Mouse (Mus musculus) erythroblast, embryonic 14.5 days (primary cell): ENCODE data around the gene Morn5. TPM values are rescaled to one million over a fixed set of nuclear protein-coding genes. Genes with fewer than 3 reads are reported as not detected.
A peak's percentile ranks its signal among the peaks of the same experiment; 100 is the strongest.

Experiments used
- H3K27me3 ChIP-seq: 2 replicates; pipeline ENCODE4 v1.6.1; 2012; ENCODE audit warnings: inconsistent platforms; ENCODE audit not compliant: control insufficient read depth
- H3K36me3 ChIP-seq: 2 replicates; pipeline ENCODE4 v1.6.1; 2012; ENCODE audit warnings: mild to moderate bottlenecking, inconsistent platforms; ENCODE audit not compliant: control insufficient read depth
- H3K4me1 ChIP-seq: 2 replicates; pipeline ENCODE4 v1.6.1; 2012; ENCODE audit warnings: inconsistent platforms; ENCODE audit not compliant: control insufficient read depth
- H3K4me3 ChIP-seq: replicated peaks from 2 replicates; pipeline ENCODE3; 2012; ENCODE audit warnings: moderate library complexity, mild to moderate bottlenecking, inconsistent platforms
- H3K9me3 ChIP-seq: 2 replicates; pipeline ENCODE4 v1.6.1; 2012; ENCODE audit warnings: low read length, inconsistent platforms, mixed read lengths; ENCODE audit not compliant: control insufficient read depth
- GATA1 ChIP-seq: IDR thresholded peaks from 2 replicates; pipeline ENCODE4 v1.6.1; 2012; ENCODE audit warnings: low read length, inconsistent platforms, mixed read lengths
- TAL1 ChIP-seq: IDR thresholded peaks from 3 replicates; pipeline ENCODE4 v1.6.1; 2012; ENCODE audit warnings: low read length, inconsistent platforms, mixed read lengths
- polyA plus RNA-seq: library from polyadenylated mRNA; stranded (reverse); fragments of >175 nt; gene quantifications from 2 replicates; pipeline ENCODE4 v1.2.3, GENCODE M21; 2012

Morn5 gene
- polyA plus RNA-seq, 1 experiment = not detected

GRCm38 (mm10) chr2:36085041-36085440 is 35.8 kb downstream of the Morn5 start:
- no peaks in the 10 kb centered on the region for H3K36me3 ChIP-seq

GRCm38 (mm10) chr2:36089190-36089589 is 39.9 kb downstream of the Morn5 start:
- Histone ChIP-seq H3K4me1 (peaks cover 9% of the 10 kb centered on the region), H3K4me3 (no peak overlapping the region), H3K36me3 (no peaks in the 10 kb centered on the region), H3K27me3 (peaks cover 69% of the 10 kb centered on the region), H3K9me3 (peaks cover 3% of the 10 kb centered on the region; the same call in 1 of the 2 replicates)
- TF ChIP-seq TAL1 = no peak
- TF ChIP-seq GATA1 = no peak

More at GRCm38 (mm10) chr2:36085041-36085440, 35.8 kb downstream of the Morn5 start:
- H3K9me3 ChIP-seq = no peaks in the 10 kb centered on the region
- H3K4me1 ChIP-seq = no peaks in the 10 kb centered on the region
- H3K27me3 ChIP-seq = peaks cover 28% of the 10 kb centered on the region
- H3K4me3 ChIP-seq = no peak overlapping the region
- TF ChIP-seq GATA1 = no peak
- TF ChIP-seq TAL1 = no peak

- Histone ChIP-seq H3K4me1 (peaks cover 9% of the 10 kb centered on the region), H3K36me3 (no peaks in the 10 kb centered on the region), H3K9me3 (peaks cover 3% of the 10 kb centered on the region; the same call in 1 of the 2 replicates), H3K27me3 (peaks cover 88% of the 10 kb centered on the region), H3K4me3 (peak overlapping the region; percentile 54)
- TF ChIP-seq TAL1 = no peak
- no peak for TF ChIP-seq GATA1
These were observed 41.8 kb downstream of the Morn5 start for GRCm38 (mm10) chr2:36090853-36091741.

GRCm38 (mm10) chr2:36092748-36093147 is 43.5 kb downstream of the Morn5 start:
- H3K4me3 ChIP-seq = no peak overlapping the region
- peaks cover 9% of the 10 kb centered on the region for H3K4me1 ChIP-seq
- H3K36me3 ChIP-seq = no peaks in the 10 kb centered on the region
- peaks cover 96% of the 10 kb centered on the region for H3K27me3 ChIP-seq
- H3K9me3 ChIP-seq = peaks cover 3% of the 10 kb centered on the region; the same call in 1 of the 2 replicates
- no peak for TF ChIP-seq GATA1
- no peak for TF ChIP-seq TAL1

- Histone ChIP-seq H3K36me3 (no peaks in the 10 kb centered on the region), H3K27me3 (peaks cover 98% of the 10 kb centered on the region), H3K9me3 (peaks cover 3% of the 10 kb centered on the region; the same call in 1 of the 2 replicates), H3K4me3 (no peak overlapping the region), H3K4me1 (peaks cover 9% of the 10 kb centered on the region)
- no peak for TF ChIP-seq TAL1
- no peak for TF ChIP-seq GATA1
These were observed 44.0 kb downstream of the Morn5 start for GRCm38 (mm10) chr2:36093301-36093700.

- Histone ChIP-seq H3K27me3 (peaks cover 100% of the 10 kb centered on the region), H3K9me3 (peaks cover 3% of the 10 kb centered on the region; the same call in 1 of the 2 replicates), H3K36me3 (no peaks in the 10 kb centered on the region), H3K4me3 (no peak overlapping the region), H3K4me1 (peaks cover 9% of the 10 kb centered on the region)
- TF ChIP-seq GATA1 (no peak), TAL1 (no peak)
These were observed 44.7 kb downstream of the Morn5 start for GRCm38 (mm10) chr2:36093914-36094475.

GRCm38 (mm10) chr2:36097129-36097815 is 48.0 kb downstream of the Morn5 start:
- Histone ChIP-seq H3K36me3 (no peaks in the 10 kb centered on the region), H3K4me3 (no peak overlapping the region), H3K4me1 (no peaks in the 10 kb centered on the region), H3K27me3 (peaks cover 100% of the 10 kb centered on the region), H3K9me3 (no peaks in the 10 kb centered on the region; the same call in 1 of the 2 replicates)
- no peak for TF ChIP-seq GATA1
- TF ChIP-seq TAL1 = no peak

- Histone ChIP-seq H3K27me3 (peaks cover 100% of the 10 kb centered on the region), H3K36me3 (no peaks in the 10 kb centered on the region), H3K4me3 (no peak overlapping the region), H3K9me3 (peaks cover 4% of the 10 kb centered on the region; the same call in 1 of the 2 replicates), H3K4me1 (no peaks in the 10 kb centered on the region)
- TF ChIP-seq TAL1 (no peak), GATA1 (no peak)
These were observed 48.8 kb downstream of the Morn5 start for GRCm38 (mm10) chr2:36098021-36098420.
